Mouse (Mus musculus) olfactory bulb, adult 2 months (tissue): ENCODE results near the gene Rabac1.

Experiments used
- CTCF ChIP-seq: fragments of 200-500 bp; IDR thresholded peaks from 2 replicates; pipeline ENCODE4 v1.5.1; 2012; ENCODE audit warnings: low read depth, mild to moderate bottlenecking, low read length, moderate library complexity; ENCODE audit not compliant: insufficient read depth
- POLR2A ChIP-seq: fragments of 200-500 bp; IDR thresholded peaks from 2 replicates; pipeline ENCODE4 v1.6.1; 2012; ENCODE audit warnings: mild to moderate bottlenecking, low read depth, low read length, moderate library complexity; ENCODE audit not compliant: insufficient read depth

DNA sequence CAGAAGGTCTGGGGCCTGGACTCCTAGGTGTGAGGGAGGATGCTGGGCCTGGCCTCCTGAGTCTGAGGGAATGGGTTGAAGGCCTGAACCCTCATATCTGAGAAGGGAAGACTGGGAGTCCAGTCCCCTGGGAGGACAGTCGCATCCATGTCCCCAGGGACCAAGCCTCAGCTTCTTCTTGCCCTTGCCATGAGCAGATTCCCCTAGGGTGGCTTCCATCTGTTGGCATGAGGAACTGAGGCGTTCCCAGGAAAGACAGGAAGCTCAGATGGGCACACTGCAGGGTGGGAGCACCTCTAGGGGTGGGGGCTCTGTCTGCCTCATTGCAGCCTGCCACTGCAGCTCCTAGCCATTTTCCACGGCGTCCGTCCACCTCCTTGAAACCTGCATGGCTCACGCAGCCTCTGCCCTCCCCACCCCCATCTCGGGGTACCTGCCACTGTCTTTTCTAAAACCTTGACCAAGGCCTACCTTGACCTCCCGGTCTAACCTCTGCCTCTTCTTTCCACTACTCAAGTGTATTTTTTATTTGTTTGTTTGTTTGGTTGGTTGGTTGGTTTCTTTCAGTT is 31.4 kb upstream of the Rabac1 start:
- TF ChIP-seq POLR2A (no peak), CTCF (no peak)
